Mouse (Mus musculus) stomach, postnatal 0 days (tissue): ENCODE measurements around the gene Atp6v0e.

Experiments
- CTCF ChIP-seq: IDR thresholded peaks from 2 replicates; pipeline ENCODE4 v1.5.1; 2016; ENCODE audit warnings: antibody characterized with exemption, low read depth, mild to moderate bottlenecking, moderate library complexity
- EP300 ChIP-seq: optimal IDR thresholded peaks from 2 replicates; pipeline ENCODE3; 2016; ENCODE audit warnings: antibody characterized with exemption

DNA sequence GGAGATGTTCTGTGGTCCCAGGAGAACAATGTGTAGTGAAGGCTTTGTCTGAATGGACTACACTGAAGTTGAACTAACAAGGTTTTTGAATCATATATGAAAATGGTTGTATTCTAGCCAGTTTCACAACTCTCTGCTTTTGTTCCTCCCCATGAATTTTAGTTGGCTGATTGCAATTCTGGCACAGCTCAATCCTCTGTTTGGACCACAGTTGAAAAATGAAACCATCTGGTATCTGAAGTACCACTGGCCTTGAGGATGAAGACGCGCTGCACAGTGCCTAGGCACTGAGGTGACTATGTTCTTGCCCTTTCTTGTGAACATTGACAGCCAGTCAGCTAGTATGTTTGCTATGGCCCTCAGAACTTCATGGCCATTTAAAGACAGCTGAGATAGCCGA lies 32.2 kb downstream of the Atp6v0e start:
- TF ChIP-seq CTCF (no peak), EP300 (no peak)
